Mouse (Mus musculus): ENCODE data around the gene Amigo1. TPM values are rescaled to one million over a fixed set of nuclear protein-coding genes. Genes with fewer than 3 reads are reported as not detected.
A peak's percentile ranks its signal among the peaks of the same experiment; 100 is the strongest.

Amigo1 gene
- polyA plus RNA-seq, 1 experiment: not detected

- Histone ChIP-seq H3K9me3 (peaks cover 7% of the 10 kb centered on the region; the same call in 1 of the 2 replicates), H3K4me3 (replicated peaks) (no peak overlapping the region), H3K4me1 (peaks cover 16% of the 10 kb centered on the region), H3K27me3 (replicated peaks) (peaks cover 45% of the 10 kb centered on the region), H3K36me3 (replicated peaks; ENCODE audit: low read length) (no peaks in the 10 kb centered on the region)
- TF ChIP-seq GATA1 (IDR thresholded peaks at IDR 0.05; ENCODE audit: borderline replicate concordance, low read length) (no peak), FLI1 (IDR thresholded peaks at IDR 0.05; ENCODE audit: low read length) (no peak)
These were observed 7.1 kb upstream of the Amigo1 start for GRCm38 (mm10) chr3:108178756-108179715.

- Histone ChIP-seq H3K9me3 (peaks cover 7% of the 10 kb centered on the region; the same call in 1 of the 2 replicates), H3K36me3 (replicated peaks; ENCODE audit: low read length) (no peaks in the 10 kb centered on the region), H3K4me3 (replicated peaks) (no peak overlapping the region), H3K4me1 (peaks cover 22% of the 10 kb centered on the region), H3K27me3 (replicated peaks) (peaks cover 42% of the 10 kb centered on the region)
- TF ChIP-seq FLI1 (IDR thresholded peaks at IDR 0.05; ENCODE audit: low read length) (no peak), GATA1 (IDR thresholded peaks at IDR 0.05; ENCODE audit: borderline replicate concordance, low read length) (no peak)
These were observed 5.6 kb upstream of the Amigo1 start for GRCm38 (mm10) chr3:108180514-108180913.

- Histone ChIP-seq H3K36me3 (replicated peaks; ENCODE audit: low read length) (no peaks in the 10 kb centered on the region), H3K9me3 (no peaks in the 10 kb centered on the region), H3K4me1 (peaks cover 43% of the 10 kb centered on the region), H3K4me3 (replicated peaks) (no peak overlapping the region), H3K27me3 (replicated peaks) (peaks cover 61% of the 10 kb centered on the region)
- TF ChIP-seq FLI1 (IDR thresholded peaks at IDR 0.05; ENCODE audit: low read length): no peak
- no peak for TF ChIP-seq GATA1 (IDR thresholded peaks at IDR 0.05; ENCODE audit: borderline replicate concordance, low read length)
These were observed 1.4 kb upstream of the Amigo1 start for GRCm38 (mm10) chr3:108184742-108185141.

GRCm38 (mm10) chr3:108185460-108186097 is 556 bp upstream of the Amigo1 start:
- peak overlapping the region; percentile 93 for H3K4me3 ChIP-seq (replicated peaks)
- H3K36me3 ChIP-seq (replicated peaks; ENCODE audit: low read length): no peaks in the 10 kb centered on the region
- peaks cover 47% of the 10 kb centered on the region for H3K4me1 ChIP-seq
- peaks cover 66% of the 10 kb centered on the region for H3K27me3 ChIP-seq (replicated peaks)
- TF ChIP-seq FLI1 (IDR thresholded peaks at IDR 0.05; ENCODE audit: low read length): no peak
- TF ChIP-seq GATA1 (IDR thresholded peaks at IDR 0.05; ENCODE audit: borderline replicate concordance, low read length): no peak
- no peaks in the 10 kb centered on the region for H3K9me3 ChIP-seq

- TF ChIP-seq GATA1 (IDR thresholded peaks at IDR 0.05; ENCODE audit: borderline replicate concordance, low read length) (no peak), FLI1 (IDR thresholded peaks at IDR 0.05; ENCODE audit: low read length) (no peak)
- Histone ChIP-seq H3K4me1 (peaks cover 47% of the 10 kb centered on the region), H3K9me3 (no peaks in the 10 kb centered on the region), H3K4me3 (replicated peaks) (peak overlapping the region; percentile 62), H3K27me3 (replicated peaks) (peaks cover 63% of the 10 kb centered on the region), H3K36me3 (replicated peaks; ENCODE audit: low read length) (no peaks in the 10 kb centered on the region)
These were observed 1.1 kb downstream of the Amigo1 start for GRCm38 (mm10) chr3:108187111-108187795.

- TF ChIP-seq GATA1 (IDR thresholded peaks at IDR 0.05; ENCODE audit: borderline replicate concordance, low read length): no peak
- TF ChIP-seq FLI1 (IDR thresholded peaks at IDR 0.05; ENCODE audit: low read length): no peak
- H3K36me3 ChIP-seq (replicated peaks; ENCODE audit: low read length): peaks cover 9% of the 10 kb centered on the region
- peaks cover 42% of the 10 kb centered on the region for H3K4me1 ChIP-seq
- H3K9me3 ChIP-seq: no peaks in the 10 kb centered on the region
- H3K4me3 ChIP-seq (replicated peaks): no peak overlapping the region
- H3K27me3 ChIP-seq (replicated peaks): peaks cover 61% of the 10 kb centered on the region
These were observed 2.8 kb downstream of the Amigo1 start for GRCm38 (mm10) chr3:108188716-108189490.

- peaks cover 44% of the 10 kb centered on the region for H3K4me1 ChIP-seq
- TF ChIP-seq GATA1 (IDR thresholded peaks at IDR 0.05; ENCODE audit: borderline replicate concordance, low read length) (no peak), FLI1 (IDR thresholded peaks at IDR 0.05; ENCODE audit: low read length) (no peak)
- H3K9me3 ChIP-seq: no peaks in the 10 kb centered on the region
- H3K36me3 ChIP-seq (replicated peaks; ENCODE audit: low read length): peaks cover 13% of the 10 kb centered on the region
- H3K27me3 ChIP-seq (replicated peaks): peaks cover 54% of the 10 kb centered on the region
- no peak overlapping the region for H3K4me3 ChIP-seq (replicated peaks)
These were observed 3.8 kb downstream of the Amigo1 start for GRCm38 (mm10) chr3:108189897-108190296.

GRCm38 (mm10) chr3:108193686-108194085 is 7.6 kb downstream of the Amigo1 start:
- no peak for TF ChIP-seq FLI1 (IDR thresholded peaks at IDR 0.05; ENCODE audit: low read length)
- TF ChIP-seq GATA1 (IDR thresholded peaks at IDR 0.05; ENCODE audit: borderline replicate concordance, low read length): no peak
- peaks cover 51% of the 10 kb centered on the region for H3K36me3 ChIP-seq (replicated peaks; ENCODE audit: low read length)
- no peak overlapping the region for H3K4me3 ChIP-seq (replicated peaks)
- H3K27me3 ChIP-seq (replicated peaks): peaks cover 18% of the 10 kb centered on the region
- H3K9me3 ChIP-seq: no peaks in the 10 kb centered on the region
- peaks cover 57% of the 10 kb centered on the region for H3K4me1 ChIP-seq

GRCm38 (mm10) chr3:108195287-108195686 is 9.2 kb downstream of the Amigo1 start:
- H3K9me3 ChIP-seq: no peaks in the 10 kb centered on the region
- peaks cover 59% of the 10 kb centered on the region for H3K36me3 ChIP-seq (replicated peaks; ENCODE audit: low read length)
- H3K4me1 ChIP-seq: peaks cover 62% of the 10 kb centered on the region
- no peak overlapping the region for H3K4me3 ChIP-seq (replicated peaks)
- no peak for TF ChIP-seq FLI1 (IDR thresholded peaks at IDR 0.05; ENCODE audit: low read length)
- no peak for TF ChIP-seq GATA1 (IDR thresholded peaks at IDR 0.05; ENCODE audit: borderline replicate concordance, low read length)
- H3K27me3 ChIP-seq (replicated peaks): peaks cover 5% of the 10 kb centered on the region

Data from megakaryocyte, embryonic 14.5 days (primary cell).